Mouse (Mus musculus): ENCODE measurements around the gene Olfr561. TPM values are rescaled to one million over a fixed set of nuclear protein-coding genes. Genes with fewer than 3 reads are reported as not detected.

The Olfr561 gene
- polyA plus RNA-seq (2015; fragmentation: Illumina TruSeq; extraction: RNeasy Lipid Tissue Mini Kit (QIAGEN cat#74804); ENCODE audit: low read depth, low replicate concordance) = not detected

GRCm38 (mm10) chr7:102770921-102771320, at the start of gene Olfr561:
TSS of gene Olfr561 (plus strand) at chr7:102771221.

GRCm38 (mm10) chr7:102727391-102727790, 43.6 kb upstream of the Olfr561 start, which contains the start of gene Olfr559:
TSS of gene Olfr559 (minus strand) at chr7:102727491.

GRCm38 (mm10) chr7:102759266-102759665, 11.8 kb upstream of the Olfr561 start, which contains the start of the genes Olfr560 and Olfr78:
TSS of gene Olfr560 (minus strand) at chr7:102759366.
TSS of gene Olfr78 (minus strand) at chr7:102759471.

GRCm38 (mm10) chr7:102803180-102803579, 32.2 kb downstream of the Olfr561 start, which contains the start of gene Olfr564:
TSS of gene Olfr564 (plus strand) at chr7:102803480.

Other genes with a start within 250 kb of the Olfr561 start
- gene Olfr547, start 236.5 kb upstream of the Olfr561 start, polyA plus RNA-seq (2015; fragmentation: Illumina TruSeq; extraction: RNeasy Lipid Tissue Mini Kit (QIAGEN cat#74804); ENCODE audit: low read depth, low replicate concordance) = not detected
- gene Olfr548-ps1, start 230.3 kb upstream of the Olfr561 start, polyA plus RNA-seq (2015; fragmentation: Illumina TruSeq; extraction: RNeasy Lipid Tissue Mini Kit (QIAGEN cat#74804); ENCODE audit: low read depth, low replicate concordance) = not detected
- gene Olfr549, start 221.4 kb upstream of the Olfr561 start, polyA plus RNA-seq (2015; fragmentation: Illumina TruSeq; extraction: RNeasy Lipid Tissue Mini Kit (QIAGEN cat#74804); ENCODE audit: low read depth, low replicate concordance) = not detected
- 2.0 TPM for gene Trim21, start 205.7 kb upstream of the Olfr561 start, polyA plus RNA-seq (2015; fragmentation: Illumina TruSeq; extraction: RNeasy Lipid Tissue Mini Kit (QIAGEN cat#74804); ENCODE audit: low read depth, low replicate concordance)
- not detected for gene Olfr550, start 199.8 kb upstream of the Olfr561 start, polyA plus RNA-seq (2015; fragmentation: Illumina TruSeq; extraction: RNeasy Lipid Tissue Mini Kit (QIAGEN cat#74804); ENCODE audit: low read depth, low replicate concordance)
- gene Olfr551, start 179.3 kb upstream of the Olfr561 start, polyA plus RNA-seq (2015; fragmentation: Illumina TruSeq; extraction: RNeasy Lipid Tissue Mini Kit (QIAGEN cat#74804); ENCODE audit: low read depth, low replicate concordance) = not detected
- not detected for gene Olfr552, start 173.5 kb upstream of the Olfr561 start, polyA plus RNA-seq (2015; fragmentation: Illumina TruSeq; extraction: RNeasy Lipid Tissue Mini Kit (QIAGEN cat#74804); ENCODE audit: low read depth, low replicate concordance)
- not detected for gene Olfr553, start 153.0 kb upstream of the Olfr561 start, polyA plus RNA-seq (2015; fragmentation: Illumina TruSeq; extraction: RNeasy Lipid Tissue Mini Kit (QIAGEN cat#74804); ENCODE audit: low read depth, low replicate concordance)
- gene Olfr554, start 132.8 kb upstream of the Olfr561 start, polyA plus RNA-seq (2015; fragmentation: Illumina TruSeq; extraction: RNeasy Lipid Tissue Mini Kit (QIAGEN cat#74804); ENCODE audit: low read depth, low replicate concordance) = not detected
- not detected for gene Olfr555, start 112.4 kb upstream of the Olfr561 start, polyA plus RNA-seq (2015; fragmentation: Illumina TruSeq; extraction: RNeasy Lipid Tissue Mini Kit (QIAGEN cat#74804); ENCODE audit: low read depth, low replicate concordance)
- not detected for gene Olfr556, start 106.3 kb upstream of the Olfr561 start, polyA plus RNA-seq (2015; fragmentation: Illumina TruSeq; extraction: RNeasy Lipid Tissue Mini Kit (QIAGEN cat#74804); ENCODE audit: low read depth, low replicate concordance)
- gene Trim68, start 83.9 kb upstream of the Olfr561 start, polyA plus RNA-seq (2015; fragmentation: Illumina TruSeq; extraction: RNeasy Lipid Tissue Mini Kit (QIAGEN cat#74804); ENCODE audit: low read depth, low replicate concordance) = 6.1 TPM
- gene Olfr557, start 75.3 kb upstream of the Olfr561 start, polyA plus RNA-seq (2015; fragmentation: Illumina TruSeq; extraction: RNeasy Lipid Tissue Mini Kit (QIAGEN cat#74804); ENCODE audit: low read depth, low replicate concordance) = not detected
- 1.0 TPM for gene Olfr558, start 69.0 kb upstream of the Olfr561 start, polyA plus RNA-seq (2015; fragmentation: Illumina TruSeq; extraction: RNeasy Lipid Tissue Mini Kit (QIAGEN cat#74804); ENCODE audit: low read depth, low replicate concordance)
- gene Olfr33, start 52.2 kb upstream of the Olfr561 start, polyA plus RNA-seq (2015; fragmentation: Illumina TruSeq; extraction: RNeasy Lipid Tissue Mini Kit (QIAGEN cat#74804); ENCODE audit: low read depth, low replicate concordance) = not detected
- gene Olfr559, start 43.7 kb upstream of the Olfr561 start, polyA plus RNA-seq (2015; fragmentation: Illumina TruSeq; extraction: RNeasy Lipid Tissue Mini Kit (QIAGEN cat#74804); ENCODE audit: low read depth, low replicate concordance) = not detected
- gene Olfr560, start 11.9 kb upstream of the Olfr561 start, polyA plus RNA-seq (2015; fragmentation: Illumina TruSeq; extraction: RNeasy Lipid Tissue Mini Kit (QIAGEN cat#74804); ENCODE audit: low read depth, low replicate concordance) = 0.33 TPM
- 1.1 TPM for gene Olfr78, start 11.8 kb upstream of the Olfr561 start, polyA plus RNA-seq (2015; fragmentation: Illumina TruSeq; extraction: RNeasy Lipid Tissue Mini Kit (QIAGEN cat#74804); ENCODE audit: low read depth, low replicate concordance)
- not detected for gene Olfr564, start 32.3 kb downstream of the Olfr561 start, polyA plus RNA-seq (2015; fragmentation: Illumina TruSeq; extraction: RNeasy Lipid Tissue Mini Kit (QIAGEN cat#74804); ENCODE audit: low read depth, low replicate concordance)
- not detected for gene Olfr566, start 87.5 kb downstream of the Olfr561 start, polyA plus RNA-seq (2015; fragmentation: Illumina TruSeq; extraction: RNeasy Lipid Tissue Mini Kit (QIAGEN cat#74804); ENCODE audit: low read depth, low replicate concordance)
- gene Olfr568, start 105.9 kb downstream of the Olfr561 start, polyA plus RNA-seq (2015; fragmentation: Illumina TruSeq; extraction: RNeasy Lipid Tissue Mini Kit (QIAGEN cat#74804); ENCODE audit: low read depth, low replicate concordance) = not detected
- gene Olfr569, start 119.7 kb downstream of the Olfr561 start, polyA plus RNA-seq (2015; fragmentation: Illumina TruSeq; extraction: RNeasy Lipid Tissue Mini Kit (QIAGEN cat#74804); ENCODE audit: low read depth, low replicate concordance) = not detected
- gene Olfr570, start 123.4 kb downstream of the Olfr561 start, polyA plus RNA-seq (2015; fragmentation: Illumina TruSeq; extraction: RNeasy Lipid Tissue Mini Kit (QIAGEN cat#74804); ENCODE audit: low read depth, low replicate concordance) = not detected
- not detected for gene Olfr571, start 146.3 kb downstream of the Olfr561 start, polyA plus RNA-seq (2015; fragmentation: Illumina TruSeq; extraction: RNeasy Lipid Tissue Mini Kit (QIAGEN cat#74804); ENCODE audit: low read depth, low replicate concordance)
- gene Olfr572, start 153.2 kb downstream of the Olfr561 start, polyA plus RNA-seq (2015; fragmentation: Illumina TruSeq; extraction: RNeasy Lipid Tissue Mini Kit (QIAGEN cat#74804); ENCODE audit: low read depth, low replicate concordance) = not detected
- not detected for gene Olfr573-ps1, start 171.4 kb downstream of the Olfr561 start, polyA plus RNA-seq (2015; fragmentation: Illumina TruSeq; extraction: RNeasy Lipid Tissue Mini Kit (QIAGEN cat#74804); ENCODE audit: low read depth, low replicate concordance)
- not detected for gene Olfr574, start 177.2 kb downstream of the Olfr561 start, polyA plus RNA-seq (2015; fragmentation: Illumina TruSeq; extraction: RNeasy Lipid Tissue Mini Kit (QIAGEN cat#74804); ENCODE audit: low read depth, low replicate concordance)
- not detected for gene Olfr575, start 187.6 kb downstream of the Olfr561 start, polyA plus RNA-seq (2015; fragmentation: Illumina TruSeq; extraction: RNeasy Lipid Tissue Mini Kit (QIAGEN cat#74804); ENCODE audit: low read depth, low replicate concordance)
- gene Olfr576, start 191.4 kb downstream of the Olfr561 start, polyA plus RNA-seq (2015; fragmentation: Illumina TruSeq; extraction: RNeasy Lipid Tissue Mini Kit (QIAGEN cat#74804); ENCODE audit: low read depth, low replicate concordance) = not detected
- gene Olfr577, start 204.7 kb downstream of the Olfr561 start, polyA plus RNA-seq (2015; fragmentation: Illumina TruSeq; extraction: RNeasy Lipid Tissue Mini Kit (QIAGEN cat#74804); ENCODE audit: low read depth, low replicate concordance) = not detected
- gene Olfr578, start 218.1 kb downstream of the Olfr561 start, polyA plus RNA-seq (2015; fragmentation: Illumina TruSeq; extraction: RNeasy Lipid Tissue Mini Kit (QIAGEN cat#74804); ENCODE audit: low read depth, low replicate concordance) = not detected

All from brain, adult 10 weeks (tissue).